Mouse (Mus musculus) retina, adult 2 months (tissue): ENCODE data around the gene Frmpd4.
A peak's percentile ranks its signal among the peaks of the same experiment; 100 is the strongest.

ENCODE experiments used
- DNase-seq: peaks from one replicate; pipeline ENCODE4 v3.0.0-alpha.2; 2012; ENCODE audit warnings: low read depth, low spot score

The Frmpd4 gene

GRCm38 (mm10) chrX:167552827-167553226 is 1024.2 kb downstream of the Frmpd4 start:
- no peak for DNase-seq

- DNase-seq = no peak
These were observed 1053.9 kb downstream of the Frmpd4 start for GRCm38 (mm10) chrX:167523151-167523550.

- no peak for DNase-seq
These were observed 1054.5 kb downstream of the Frmpd4 start for GRCm38 (mm10) chrX:167522528-167522927.

GRCm38 (mm10) chrX:167518440-167518839 is 1058.6 kb downstream of the Frmpd4 start:
- no peak for DNase-seq

GRCm38 (mm10) chrX:167497780-167498179 is 1079.3 kb downstream of the Frmpd4 start:
- DNase-seq = peak; percentile 26

- DNase-seq = no peak
These were observed 1084.8 kb downstream of the Frmpd4 start for GRCm38 (mm10) chrX:167492265-167492664.

GRCm38 (mm10) chrX:167491589-167492207 is 1085.3 kb downstream of the Frmpd4 start:
- no peak for DNase-seq

GRCm38 (mm10) chrX:167483409-167484177 is 1093.4 kb downstream of the Frmpd4 start:
- no peak for DNase-seq

GRCm38 (mm10) chrX:167477636-167478035 is 1099.4 kb downstream of the Frmpd4 start:
- no peak for DNase-seq

GRCm38 (mm10) chrX:167434883-167435282 is 1142.1 kb downstream of the Frmpd4 start:
- no peak for DNase-seq

GRCm38 (mm10) chrX:167433950-167434349 is 1143.1 kb downstream of the Frmpd4 start:
- DNase-seq = no peak
